11 mouse cellular contexts compared by ENCODE assay signal in the genomic region with DNA sequence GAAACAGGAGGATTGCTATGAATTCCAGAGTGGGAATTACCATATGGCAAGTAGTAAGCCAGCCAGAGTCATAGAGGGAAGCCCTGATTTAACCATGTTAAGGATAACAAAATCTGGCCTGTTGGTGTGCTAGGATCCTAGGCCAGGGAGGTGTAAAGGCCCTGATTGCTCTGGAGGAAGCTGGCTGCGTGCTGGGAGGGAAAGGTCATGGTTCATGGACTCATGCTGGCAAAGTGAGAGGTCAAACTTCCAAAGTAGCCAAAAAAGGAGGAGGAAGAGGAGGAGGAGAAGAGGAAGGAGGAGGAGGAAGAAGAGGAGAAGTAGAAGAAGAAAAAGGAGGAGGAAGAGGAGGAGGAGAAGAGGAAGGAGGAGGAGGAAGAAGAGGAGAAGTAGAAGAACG. TPM values are rescaled to one million over a fixed set of nuclear protein-coding genes. Genes with fewer than 3 reads are reported as not detected.
"Had no signal": no experiment of that assay in that cellular context is flagged by ENCODE, and none has a peak within 500 bp of the region (broad histone marks: within the 10 kb centered on the region; RNA-seq: fewer than 3 reads in every experiment).

No protein-coding gene starts in this region.

- H3K9ac ChIP-seq: limb, embryonic 12.5 days; limb, embryonic 15.5 days; liver, embryonic 12.5 days; liver, embryonic 15.5 days had no signal

- H3K4me3 ChIP-seq: limb, embryonic 12.5 days; limb, embryonic 15.5 days; liver, embryonic 12.5 days; liver, embryonic 15.5 days had no signal

- H3K36me3 ChIP-seq: limb, embryonic 12.5 days; limb, embryonic 15.5 days; liver, embryonic 12.5 days; liver, embryonic 15.5 days had no signal

- H3K27ac ChIP-seq: limb, embryonic 12.5 days; limb, embryonic 15.5 days; liver, embryonic 12.5 days; liver, embryonic 15.5 days had no signal

- H3K4me2 ChIP-seq: limb, embryonic 12.5 days; limb, embryonic 15.5 days; liver, embryonic 12.5 days; liver, embryonic 15.5 days; midbrain, embryonic 11.5 days had no signal

- H3K9me3 ChIP-seq: limb, embryonic 12.5 days; limb, embryonic 15.5 days; liver, embryonic 12.5 days; liver, embryonic 15.5 days had no signal

- ATAC-seq: inflammation-experienced regulatory T-cells, adult 6 months; intestine, embryonic 16.5 days; liver, embryonic 12.5 days had no signal

- H3K27me3 ChIP-seq: limb, embryonic 15.5 days had no signal

- DNase-seq: lung, adult 2 months; lung, postnatal 14 days; lung, postnatal 4 days; thymus, postnatal 25 days had no signal

RNA-seq across cellular contexts. Expression of a gene that starts 24.8 kb away (rescaled TPM):
- polyA plus RNA-seq: inflammation-experienced regulatory T-cells, adult 6 months had no signal
